Mouse (Mus musculus) testis, adult 2 months (tissue): ENCODE measurements around the gene Slc7a4.

ENCODE experiments used
- CTCF ChIP-seq: fragments of 200-500 bp; IDR thresholded peaks from 2 replicates; pipeline ENCODE4 v1.5.1; 2012; ENCODE audit warnings: low read depth, mild to moderate bottlenecking, inconsistent platforms, low read length, moderate library complexity; ENCODE audit not compliant: control insufficient read depth, insufficient read depth, insufficient replicate concordance
- POLR2A ChIP-seq: fragments of 200-500 bp; IDR thresholded peaks from 2 replicates; pipeline ENCODE4 v1.6.1; 2012; ENCODE audit warnings: low read depth, mild to moderate bottlenecking, inconsistent platforms, low read length, moderate library complexity; ENCODE audit not compliant: control insufficient read depth

DNA sequence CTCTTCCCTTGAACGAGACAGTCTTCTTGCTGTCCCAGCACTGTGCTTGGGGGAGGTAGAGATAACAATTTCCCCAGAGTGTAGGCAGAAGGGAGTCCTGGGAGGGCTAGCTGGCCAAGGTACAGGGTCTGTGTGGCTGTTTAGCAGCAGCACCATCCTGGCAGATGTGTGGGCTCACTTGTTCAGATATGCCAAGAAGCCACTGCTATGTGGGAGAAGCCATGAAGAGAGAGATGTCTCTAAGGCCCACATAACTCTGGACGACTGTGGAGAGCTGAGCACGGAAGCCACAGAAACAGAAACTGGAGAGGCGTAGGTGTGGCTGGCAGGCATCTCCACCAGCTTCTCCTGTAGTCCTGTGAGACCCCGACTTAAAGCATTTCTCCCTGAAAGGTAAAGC, 22.7 kb upstream of the Slc7a4 start:
- TF ChIP-seq CTCF = no peak
- no peak for TF ChIP-seq POLR2A
